Mouse (Mus musculus) G1E (cell line): Measurements from ENCODE around the gene Auts2.

Experiments used
- CTCF ChIP-seq: IDR thresholded peaks from 2 replicates; pipeline ENCODE4 v1.5.1; 2012; ENCODE audit warnings: low read depth, low read length, inconsistent platforms, mixed read lengths
- TAL1 ChIP-seq: conservative IDR thresholded peaks from 2 replicates; pipeline ENCODE4 v1.6.1; 2012; ENCODE audit warnings: low read depth, low read length, inconsistent platforms, mixed read lengths

DNA sequence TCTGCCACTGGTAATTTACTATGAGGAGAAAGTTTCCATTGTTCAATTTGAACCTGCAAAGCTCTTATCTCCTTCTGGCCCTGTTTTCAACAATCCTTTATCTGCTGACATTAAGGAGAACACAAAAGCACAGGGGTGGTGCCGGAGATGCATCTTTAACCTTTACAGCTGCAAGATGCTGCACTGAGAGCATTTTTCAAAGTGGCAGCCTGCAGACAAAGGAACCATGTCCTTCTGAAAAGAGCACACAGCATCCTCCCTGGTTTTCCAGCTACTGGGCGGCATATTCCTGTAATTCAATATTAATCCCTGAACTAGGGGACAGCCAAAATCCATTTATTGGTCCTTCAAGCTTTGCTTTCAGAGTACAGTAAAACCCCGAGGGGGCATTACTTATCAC, 248.7 kb downstream of the Auts2 start:
- TF ChIP-seq CTCF (no peak), TAL1 (no peak)
